Mouse (Mus musculus) ES-Bruce4 (cell line): ENCODE measurements at regions not wholly inside any gene's neighbourhood (a gene's known extent, or its start where the extent isn't known, plus 50 kb on each side); places are given as distances from the start of the nearest gene placed in this dataset.

Experiments used
- CTCF ChIP-seq: IDR thresholded peaks from one replicate; pipeline ENCODE4 v1.8.1; 2011; ENCODE audit warnings: low read depth, low read length
- POLR2A ChIP-seq: IDR thresholded peaks from one replicate; pipeline ENCODE4 v1.8.1; 2011; ENCODE audit warnings: low read length; ENCODE audit not compliant: insufficient read depth

DNA sequence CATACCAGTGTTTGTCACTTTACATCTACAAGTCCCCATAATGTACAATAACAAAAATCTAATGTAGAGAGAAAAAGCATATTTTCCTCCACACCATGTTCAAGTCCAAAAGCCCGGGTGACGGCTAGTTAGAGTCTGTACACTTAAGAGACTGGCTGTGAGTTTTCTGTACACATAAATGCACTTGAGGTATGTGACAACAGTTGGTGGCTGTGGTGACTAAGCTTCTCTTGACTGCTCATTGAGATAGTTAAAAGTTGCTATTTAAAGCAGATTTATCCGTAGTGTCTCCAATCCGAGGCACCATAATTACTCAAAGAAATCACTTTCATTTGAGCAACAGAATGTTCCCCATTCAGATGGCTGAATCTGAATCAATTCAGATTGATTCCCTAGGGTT lies 421.9 kb upstream of the Gm10131 start:
- no peak for TF ChIP-seq CTCF
- no peak for TF ChIP-seq POLR2A
